Mouse (Mus musculus): ENCODE measurements at regions not wholly inside any gene's neighbourhood (a gene's known extent, or its start where the extent isn't known, plus 50 kb on each side); places are given as distances from the start of the nearest gene placed in this dataset.

GRCm38 (mm10) chr11:111843728-111844258, 777.8 kb downstream of the Kcnj2 start:
- Histone ChIP-seq H3K9me3 (no peaks in the 10 kb centered on the region), H3K27me3 (replicated peaks; ENCODE audit: low read depth, poor library complexity, severe bottlenecking) (peaks cover 19% of the 10 kb centered on the region), H3K4me3 (no peak overlapping the region), H3K27ac (replicated peaks) (no peak overlapping the region), H3K4me1 (peaks cover 17% of the 10 kb centered on the region), H3K36me3 (replicated peaks) (no peaks in the 10 kb centered on the region)
- peak; percentile 30 for DNase-seq (ENCODE audit: low spot score)
- 8% methylated on average over 4 of the region's 4 CpGs for WGBS

GRCm38 (mm10) chr11:111844382-111845027, 778.5 kb downstream of the Kcnj2 start:
- peak; percentile 11 for DNase-seq (ENCODE audit: low spot score)

GRCm38 (mm10) chr11:111857288-111857687, 791.3 kb downstream of the Kcnj2 start:
- Histone ChIP-seq H3K27me3 (replicated peaks; ENCODE audit: low read depth, poor library complexity, severe bottlenecking) (no peaks in the 10 kb centered on the region), H3K27ac (replicated peaks) (no peak overlapping the region), H3K4me1 (peaks cover 3% of the 10 kb centered on the region; the same call in 1 of the 2 replicates), H3K9me3 (no peaks in the 10 kb centered on the region), H3K36me3 (replicated peaks) (no peaks in the 10 kb centered on the region), H3K4me3 (no peak overlapping the region)
- DNase-seq (ENCODE audit: low spot score) = no peak
- WGBS = 82% methylated on average over 2 of the region's 2 CpGs

More at GRCm38 (mm10) chr11:111844382-111845027, 778.5 kb downstream of the Kcnj2 start:
- 16% methylated on average over 7 of the region's 7 CpGs for WGBS
- H3K4me1 ChIP-seq = peaks cover 17% of the 10 kb centered on the region
- H3K9me3 ChIP-seq = no peaks in the 10 kb centered on the region
- H3K27ac ChIP-seq (replicated peaks) = no peak overlapping the region
- no peaks in the 10 kb centered on the region for H3K36me3 ChIP-seq (replicated peaks)
- no peak overlapping the region for H3K4me3 ChIP-seq
- H3K27me3 ChIP-seq (replicated peaks; ENCODE audit: low read depth, poor library complexity, severe bottlenecking) = peaks cover 16% of the 10 kb centered on the region

GRCm38 (mm10) chr11:111858111-111858510, 792.1 kb downstream of the Kcnj2 start:
- H3K4me3 ChIP-seq = no peak overlapping the region
- H3K36me3 ChIP-seq (replicated peaks) = no peaks in the 10 kb centered on the region
- no peak for DNase-seq (ENCODE audit: low spot score)
- H3K27ac ChIP-seq (replicated peaks) = no peak overlapping the region
- H3K4me1 ChIP-seq = peaks cover 3% of the 10 kb centered on the region; the same call in 1 of the 2 replicates
- H3K9me3 ChIP-seq = no peaks in the 10 kb centered on the region
- 81% methylated on average over 5 of the region's 5 CpGs for WGBS
- no peaks in the 10 kb centered on the region for H3K27me3 ChIP-seq (replicated peaks; ENCODE audit: low read depth, poor library complexity, severe bottlenecking)

- Histone ChIP-seq H3K4me1 (peaks cover 3% of the 10 kb centered on the region; the same call in 1 of the 2 replicates), H3K9me3 (no peaks in the 10 kb centered on the region), H3K27me3 (replicated peaks; ENCODE audit: low read depth, poor library complexity, severe bottlenecking) (no peaks in the 10 kb centered on the region), H3K27ac (replicated peaks) (no peak overlapping the region), H3K4me3 (no peak overlapping the region), H3K36me3 (replicated peaks) (no peaks in the 10 kb centered on the region)
- DNase-seq (ENCODE audit: low spot score) = no peak
- 63% methylated on average over 1 of the region's 1 CpGs for WGBS
Observed at GRCm38 (mm10) chr11:111865143-111865542, 799.2 kb downstream of the Kcnj2 start.

- Histone ChIP-seq H3K4me3 (no peak overlapping the region), H3K27me3 (replicated peaks; ENCODE audit: low read depth, poor library complexity, severe bottlenecking) (no peaks in the 10 kb centered on the region), H3K27ac (replicated peaks) (no peak overlapping the region), H3K36me3 (replicated peaks) (no peaks in the 10 kb centered on the region), H3K4me1 (peaks cover 10% of the 10 kb centered on the region), H3K9me3 (no peaks in the 10 kb centered on the region)
- DNase-seq (ENCODE audit: low spot score) = no peak
- 94% methylated on average over 4 of the region's 4 CpGs for WGBS
Observed at GRCm38 (mm10) chr11:111875406-111875805, 809.4 kb downstream of the Kcnj2 start.

GRCm38 (mm10) chr11:111880146-111880545, 814.2 kb downstream of the Kcnj2 start:
- peaks cover 4% of the 10 kb centered on the region; the same call in 1 of the 2 replicates for H3K27me3 ChIP-seq (replicated peaks; ENCODE audit: low read depth, poor library complexity, severe bottlenecking)
- no peak overlapping the region for H3K27ac ChIP-seq (replicated peaks)
- no peaks in the 10 kb centered on the region for H3K9me3 ChIP-seq
- 90% methylated on average over 6 of the region's 6 CpGs for WGBS
- H3K4me1 ChIP-seq = no peaks in the 10 kb centered on the region
- no peak for DNase-seq (ENCODE audit: low spot score)
- H3K4me3 ChIP-seq = no peak overlapping the region
- no peaks in the 10 kb centered on the region for H3K36me3 ChIP-seq (replicated peaks)

- Histone ChIP-seq H3K27me3 (replicated peaks; ENCODE audit: low read depth, poor library complexity, severe bottlenecking) (peaks cover 11% of the 10 kb centered on the region; the same call in 1 of the 2 replicates), H3K36me3 (replicated peaks) (no peaks in the 10 kb centered on the region), H3K27ac (replicated peaks) (no peak overlapping the region; the same call in 1 of the 2 replicates), H3K9me3 (no peaks in the 10 kb centered on the region), H3K4me1 (peaks cover 28% of the 10 kb centered on the region), H3K4me3 (no peak overlapping the region)
- DNase-seq (ENCODE audit: low spot score) = no peak
- 84% methylated on average over 3 of the region's 3 CpGs for WGBS
Observed at GRCm38 (mm10) chr11:111890026-111890425, 824.1 kb downstream of the Kcnj2 start.

GRCm38 (mm10) chr11:111893861-111894260, 827.9 kb downstream of the Kcnj2 start:
- H3K27ac ChIP-seq (replicated peaks) = peak overlapping the region; percentile 77
- peak overlapping the region; percentile 32; the same call in 1 of the 2 replicates for H3K4me3 ChIP-seq

GRCm38 (mm10) chr11:111895221-111896200, 829.5 kb downstream of the Kcnj2 start:
- peaks cover 15% of the 10 kb centered on the region; the same call in 1 of the 2 replicates for H3K27me3 ChIP-seq (replicated peaks; ENCODE audit: low read depth, poor library complexity, severe bottlenecking)
- DNase-seq (ENCODE audit: low spot score) = no peak
- no peak overlapping the region for H3K4me3 ChIP-seq
- H3K36me3 ChIP-seq (replicated peaks) = no peaks in the 10 kb centered on the region
- no peaks in the 10 kb centered on the region for H3K9me3 ChIP-seq
- peaks cover 24% of the 10 kb centered on the region for H3K4me1 ChIP-seq
- 85% methylated on average over 4 of the region's 4 CpGs for WGBS
- H3K27ac ChIP-seq (replicated peaks) = no peak overlapping the region

More at GRCm38 (mm10) chr11:111893861-111894260, 827.9 kb downstream of the Kcnj2 start:
- Histone ChIP-seq H3K27me3 (replicated peaks; ENCODE audit: low read depth, poor library complexity, severe bottlenecking) (peaks cover 15% of the 10 kb centered on the region; the same call in 1 of the 2 replicates), H3K9me3 (no peaks in the 10 kb centered on the region), H3K36me3 (replicated peaks) (no peaks in the 10 kb centered on the region), H3K4me1 (peaks cover 28% of the 10 kb centered on the region)
- peak; percentile 68 for DNase-seq (ENCODE audit: low spot score)
- WGBS = 17% methylated on average over 8 of the region's 8 CpGs

GRCm38 (mm10) chr11:111897001-111897400, 831.0 kb downstream of the Kcnj2 start:
- Histone ChIP-seq H3K9me3 (no peaks in the 10 kb centered on the region), H3K4me1 (peaks cover 17% of the 10 kb centered on the region), H3K27me3 (replicated peaks; ENCODE audit: low read depth, poor library complexity, severe bottlenecking) (peaks cover 13% of the 10 kb centered on the region; the same call in 1 of the 2 replicates), H3K27ac (replicated peaks) (no peak overlapping the region), H3K36me3 (replicated peaks) (no peaks in the 10 kb centered on the region), H3K4me3 (no peak overlapping the region)
- WGBS = 79% methylated on average over 6 of the region's 6 CpGs
- no peak for DNase-seq (ENCODE audit: low spot score)

- 78% methylated on average over 4 of the region's 4 CpGs for WGBS
- Histone ChIP-seq H3K4me1 (no peaks in the 10 kb centered on the region), H3K27ac (replicated peaks) (no peak overlapping the region), H3K4me3 (no peak overlapping the region), H3K9me3 (no peaks in the 10 kb centered on the region), H3K36me3 (replicated peaks) (no peaks in the 10 kb centered on the region), H3K27me3 (replicated peaks; ENCODE audit: low read depth, poor library complexity, severe bottlenecking) (no peaks in the 10 kb centered on the region)
- DNase-seq (ENCODE audit: low spot score) = peak; percentile 13
Observed at GRCm38 (mm10) chr11:111904086-111904485, 838.1 kb downstream of the Kcnj2 start.

Data from embryonic facial prominence, embryonic 10.5 days (tissue).